ENCODE assay signal across 9 mouse cellular contexts in the genomic region with DNA sequence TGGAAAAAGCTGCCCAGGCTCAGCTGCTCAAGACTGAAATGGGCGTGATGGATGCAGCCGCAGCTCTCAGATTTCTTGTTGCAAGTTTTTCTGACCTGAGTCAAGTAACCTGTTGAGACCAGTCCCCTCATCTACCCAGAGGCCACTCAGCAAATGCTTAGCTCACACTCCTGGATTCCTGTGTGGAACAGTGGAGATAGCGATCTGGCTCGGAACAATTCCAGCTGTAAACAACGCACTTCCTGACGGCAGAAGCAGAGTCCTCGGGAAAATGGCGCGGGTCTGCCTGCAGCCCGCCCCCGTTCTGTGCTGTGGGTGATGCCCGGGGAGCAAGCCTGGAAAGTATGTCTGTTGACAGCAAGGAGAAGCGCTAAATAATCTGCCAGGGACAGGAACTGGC.
DNase-seq lines count a peak whose midpoint lies in the region; ATAC-seq and TF ChIP-seq lines count a peak whose summit lies in the region.
"Had no signal": no experiment of that assay in that cellular context is flagged by ENCODE, and none has a peak within 500 bp of the region (broad histone marks: within the 10 kb centered on the region; RNA-seq: fewer than 3 reads in every experiment).

No protein-coding gene starts in this region.

- no peak for TF ChIP-seq POLR2A in brain, embryonic 14.5 days (IDR thresholded peaks at IDR 0.05; ENCODE audit: borderline replicate concordance, extremely low read depth, insufficient read depth, insufficient read length, poor library complexity, severe bottlenecking)
- no peak for TF ChIP-seq POLR2A in cerebellum, adult 2 months (IDR thresholded peaks at IDR 0.05; ENCODE audit: borderline replicate concordance, insufficient read depth, low read length)

- DNase-seq in brain, embryonic 14.5 days (ENCODE audit: low read depth), result peak; percentile 20
- no peak for DNase-seq in cerebellum, adult 2 months
- DNase-seq in thymus, postnatal 25 days, result no peak
- no peak for DNase-seq in cerebellum, adult 9-11 months

- ATAC-seq in forebrain, embryonic 15.5 days (replicated peaks), result no peak
- ATAC-seq in hindbrain, embryonic 12.5 days (ENCODE audit: low FRiP score), result no peak
- no peak for ATAC-seq in limb, embryonic 15.5 days (ENCODE audit: insufficient number of reproducible peaks, low FRiP score, low TSS enrichment, low read depth)
- ATAC-seq in neural tube, embryonic 13.5 days (ENCODE audit: low read depth), result no peak

- peak overlapping the region; percentile 27 for H3K4me2 ChIP-seq in forebrain, embryonic 15.5 days (replicated peaks)
- peak overlapping the region; percentile 39 for H3K4me2 ChIP-seq in hindbrain, embryonic 12.5 days (replicated peaks)
- H3K4me2 ChIP-seq in limb, embryonic 15.5 days, result peak overlapping the region; percentile 43
- H3K4me2 ChIP-seq in neural tube, embryonic 13.5 days, result peak overlapping the region; percentile 39

- no peak overlapping the region for H3K4me3 ChIP-seq in forebrain, embryonic 15.5 days
- H3K4me3 ChIP-seq in hindbrain, embryonic 12.5 days, result no peak overlapping the region
- H3K4me3 ChIP-seq in limb, embryonic 15.5 days, result peak overlapping the region; percentile 29
- H3K4me3 ChIP-seq in neural tube, embryonic 13.5 days, result no peak overlapping the region
- no peak overlapping the region for H3K4me3 ChIP-seq in cerebellum, adult 2 months (replicated peaks; ENCODE audit: insufficient read depth, low read depth, low read length)
- H3K4me3 ChIP-seq: erythroblast, embryonic 14.5 days had no signal

- 32% methylated on average over 13 of the region's 13 CpGs for WGBS in forebrain, embryonic 15.5 days
- WGBS in hindbrain, embryonic 12.5 days, result 36% methylated on average over 13 of the region's 13 CpGs
- WGBS in limb, embryonic 15.5 days, result 10% methylated on average over 13 of the region's 13 CpGs
- WGBS in neural tube, embryonic 13.5 days, result 31% methylated on average over 13 of the region's 13 CpGs
- 34% methylated on average over 13 of the region's 13 CpGs for WGBS in cerebellum, adult 2 months

- TF ChIP-seq CTCF in brain, embryonic 14.5 days (IDR thresholded peaks at IDR 0.05; ENCODE audit: borderline replicate concordance, extremely low read depth, insufficient read depth, insufficient read length), result no peak
- TF ChIP-seq CTCF in cerebellum, adult 2 months (IDR thresholded peaks at IDR 0.05; ENCODE audit: borderline replicate concordance, insufficient read depth, low read depth, low read length), result no peak

- H3K36me3 ChIP-seq in forebrain, embryonic 15.5 days, result no peaks in the 10 kb centered on the region
- H3K36me3 ChIP-seq in hindbrain, embryonic 12.5 days, result no peaks in the 10 kb centered on the region
- H3K36me3 ChIP-seq in limb, embryonic 15.5 days, result no peaks in the 10 kb centered on the region
- H3K36me3 ChIP-seq in neural tube, embryonic 13.5 days, result no peaks in the 10 kb centered on the region

- no peak overlapping the region for H3K9ac ChIP-seq in forebrain, embryonic 15.5 days (replicated peaks)
- no peak overlapping the region for H3K9ac ChIP-seq in hindbrain, embryonic 12.5 days
- 0 out of 2 replicates have a peak overlapping the region, but pooled peaks have one; percentile 20 for H3K9ac ChIP-seq in limb, embryonic 15.5 days
- H3K9ac ChIP-seq in neural tube, embryonic 13.5 days, result 0 out of 2 replicates have a peak overlapping the region, but pooled peaks have one; percentile 17

- H3K27ac ChIP-seq in forebrain, embryonic 15.5 days (replicated peaks), result no peak overlapping the region
- H3K27ac ChIP-seq in hindbrain, embryonic 12.5 days, result no peak overlapping the region
- H3K27ac ChIP-seq in limb, embryonic 15.5 days, result peak overlapping the region; percentile 67
- H3K27ac ChIP-seq in neural tube, embryonic 13.5 days (replicated peaks), result no peak overlapping the region
- H3K27ac ChIP-seq in cerebellum, adult 2 months (ENCODE audit: insufficient read depth, low read length), result no peak overlapping the region

- no peaks in the 10 kb centered on the region for H3K9me3 ChIP-seq in forebrain, embryonic 15.5 days
- no peaks in the 10 kb centered on the region for H3K9me3 ChIP-seq in hindbrain, embryonic 12.5 days (replicated peaks)
- H3K9me3 ChIP-seq in limb, embryonic 15.5 days, result no peaks in the 10 kb centered on the region
- no peaks in the 10 kb centered on the region for H3K9me3 ChIP-seq in neural tube, embryonic 13.5 days

- no peaks in the 10 kb centered on the region for H3K27me3 ChIP-seq in forebrain, embryonic 15.5 days
- no peaks in the 10 kb centered on the region for H3K27me3 ChIP-seq in hindbrain, embryonic 12.5 days
- no peaks in the 10 kb centered on the region for H3K27me3 ChIP-seq in limb, embryonic 15.5 days
- no peaks in the 10 kb centered on the region for H3K27me3 ChIP-seq in neural tube, embryonic 13.5 days
- H3K27me3 ChIP-seq in cerebellum, adult 2 months (ENCODE audit: control insufficient read depth, insufficient read depth, low read length), result no peaks in the 10 kb centered on the region; the same call in 1 of the 2 replicates

- H3K4me1 ChIP-seq in forebrain, embryonic 15.5 days, result peaks cover 6% of the 10 kb centered on the region; the same call in 1 of the 2 replicates
- peaks cover 9% of the 10 kb centered on the region for H3K4me1 ChIP-seq in hindbrain, embryonic 12.5 days
- peaks cover 20% of the 10 kb centered on the region for H3K4me1 ChIP-seq in limb, embryonic 15.5 days
- peaks cover 10% of the 10 kb centered on the region for H3K4me1 ChIP-seq in neural tube, embryonic 13.5 days (replicated peaks)
- 0 out of 2 replicates have a peak, but pooled peaks cover 2% of the 10 kb centered on the region for H3K4me1 ChIP-seq in cerebellum, adult 2 months (ENCODE audit: control insufficient read depth, insufficient read depth, low read length)

Comparison
In these comparisons a context has a peak if more than half of its experiments do, and no peak if none do; other contexts are left out.
1. H3K9ac ChIP-seq: peak in limb, embryonic 15.5 days (single experiment) and neural tube, embryonic 13.5 days (single experiment); none in forebrain, embryonic 15.5 days (single experiment) and hindbrain, embryonic 12.5 days (single experiment).
2. Peak in every context shown above with its lines, with median percentiles within 50 percentile points of each other: H3K4me2 ChIP-seq.